In genomic region chr5:124610965-124611364, GRCm38 (mm10) we compare ENCODE assay signal across 8 mouse cellular contexts. TPM values are rescaled to one million over a fixed set of nuclear protein-coding genes. Genes with fewer than 3 reads are reported as not detected.
A peak's percentile ranks its signal among the peaks of the same experiment; 100 is the strongest.
DNase-seq lines count a peak whose midpoint lies in the region; ATAC-seq and TF ChIP-seq lines count a peak whose summit lies in the region.
"Had no signal": no experiment of that assay in that cellular context is flagged by ENCODE, and none has a peak within 500 bp of the region (broad histone marks: within the 10 kb centered on the region; RNA-seq: fewer than 3 reads in every experiment).

No protein-coding gene starts in this region.

- TF ChIP-seq CTCF in lung, postnatal 0 days (IDR thresholded peaks at IDR 0.05): peak; percentile 33

- no peak for TF ChIP-seq EP300 in lung, postnatal 0 days (IDR thresholded peaks at IDR 0.05)

- no peak for ATAC-seq in lung, postnatal 0 days
- ATAC-seq in liver, embryonic 12.5 days: peak; percentile 21
- no peak for ATAC-seq in intestine, embryonic 15.5 days

- WGBS in lung, postnatal 0 days: 75% methylated on average over 10 of the region's 10 CpGs
- WGBS in liver, embryonic 12.5 days (ENCODE audit: insufficient replicate concordance): 51% methylated on average over 10 of the region's 10 CpGs
- WGBS in intestine, embryonic 15.5 days: 76% methylated on average over 10 of the region's 10 CpGs

- H3K4me3 ChIP-seq in lung, postnatal 0 days (ENCODE audit: low read depth, low read length): no peak overlapping the region
- no peak overlapping the region for H3K4me3 ChIP-seq in liver, embryonic 12.5 days
- H3K4me3 ChIP-seq in intestine, embryonic 15.5 days (replicated peaks): no peak overlapping the region
- H3K4me3 ChIP-seq: neural tube, embryonic 12.5 days had no signal

- DNase-seq in lung, postnatal 0 days (ENCODE audit: low spot score): no peak
- DNase-seq in lung, adult 18-20 months: no peak
- peak; percentile 83 for DNase-seq in WW6 (ENCODE audit: low read depth, low spot score)
- DNase-seq in thymus, postnatal 25 days: peak; percentile 65
- DNase-seq in ovary, postnatal 10 days (ENCODE audit: low spot score): no peak

- no peaks in the 10 kb centered on the region for H3K27me3 ChIP-seq in lung, postnatal 0 days (replicated peaks; ENCODE audit: insufficient read depth, low read length)
- H3K27me3 ChIP-seq in liver, embryonic 12.5 days (replicated peaks): no peaks in the 10 kb centered on the region
- H3K27me3 ChIP-seq in intestine, embryonic 15.5 days (replicated peaks): no peaks in the 10 kb centered on the region
- H3K27me3 ChIP-seq: neural tube, embryonic 12.5 days had no signal

- H3K4me1 ChIP-seq in lung, postnatal 0 days (ENCODE audit: insufficient read depth, low read depth, low read length): no peaks in the 10 kb centered on the region
- no peaks in the 10 kb centered on the region for H3K4me1 ChIP-seq in liver, embryonic 12.5 days
- H3K4me1 ChIP-seq in intestine, embryonic 15.5 days (replicated peaks): no peaks in the 10 kb centered on the region
- H3K4me1 ChIP-seq: neural tube, embryonic 12.5 days had no signal

- H3K27ac ChIP-seq in lung, postnatal 0 days (ENCODE audit: low read length): no peak overlapping the region
- no peak overlapping the region for H3K27ac ChIP-seq in liver, embryonic 12.5 days
- H3K27ac ChIP-seq in intestine, embryonic 15.5 days: no peak overlapping the region
- H3K27ac ChIP-seq: neural tube, embryonic 12.5 days had no signal

- no peaks in the 10 kb centered on the region for H3K36me3 ChIP-seq in lung, postnatal 0 days (ENCODE audit: insufficient read depth, low read length)
- no peaks in the 10 kb centered on the region for H3K36me3 ChIP-seq in liver, embryonic 12.5 days
- H3K36me3 ChIP-seq in intestine, embryonic 15.5 days: no peaks in the 10 kb centered on the region

- no peak overlapping the region for H3K9ac ChIP-seq in lung, postnatal 0 days (replicated peaks; ENCODE audit: low read depth)
- H3K9ac ChIP-seq in liver, embryonic 12.5 days: no peak overlapping the region
- no peak overlapping the region for H3K9ac ChIP-seq in intestine, embryonic 15.5 days
- H3K9ac ChIP-seq: neural tube, embryonic 12.5 days had no signal

- no peak overlapping the region for H3K4me2 ChIP-seq in lung, postnatal 0 days (replicated peaks; ENCODE audit: low read depth, low read length)
- H3K4me2 ChIP-seq in liver, embryonic 12.5 days: no peak overlapping the region
- no peak overlapping the region for H3K4me2 ChIP-seq in intestine, embryonic 15.5 days (replicated peaks)
- H3K4me2 ChIP-seq: neural tube, embryonic 12.5 days had no signal

- no peaks in the 10 kb centered on the region for H3K9me3 ChIP-seq in lung, postnatal 0 days (ENCODE audit: low read length)
- no peaks in the 10 kb centered on the region for H3K9me3 ChIP-seq in liver, embryonic 12.5 days (replicated peaks)
- H3K9me3 ChIP-seq in intestine, embryonic 15.5 days: no peaks in the 10 kb centered on the region
- H3K9me3 ChIP-seq: neural tube, embryonic 12.5 days had no signal

RNA-seq across cellular contexts. Expression of gene Atp6v0a2, which starts 17.4 kb away (rescaled TPM):
- 23.8 and 26.8 TPM in 2 replicates for polyA plus RNA-seq in lung, postnatal 0 days (2015; fragmentation: Nextera tagmentation; extraction: Ambion mirVana)
- 21.2 and 25.5 TPM in 2 replicates for polyA plus RNA-seq in liver, embryonic 12.5 days (2016; fragmentation: Nextera tagmentation; extraction: Ambion mirVana)
- 57.8 and 59.3 TPM in 2 replicates for polyA plus RNA-seq in intestine, embryonic 15.5 days (2015; fragmentation: Nextera tagmentation; extraction: Ambion mirVana)

RNA-seq across cellular contexts. Expression of gene Gtf2h3, which starts 32.0 kb away (rescaled TPM):
- polyA plus RNA-seq in lung, postnatal 0 days (2015; fragmentation: Nextera tagmentation; extraction: Ambion mirVana): 23.5 and 25.3 TPM in 2 replicates
- 42.1 and 43.3 TPM in 2 replicates for polyA plus RNA-seq in liver, embryonic 12.5 days (2016; fragmentation: Nextera tagmentation; extraction: Ambion mirVana)
- polyA plus RNA-seq in intestine, embryonic 15.5 days (2015; fragmentation: Nextera tagmentation; extraction: Ambion mirVana): 50.6 and 57.6 TPM in 2 replicates

RNA-seq across cellular contexts. Expression of gene Eif2b1, which starts 32.0 kb away (rescaled TPM):
- 44.4 and 46.6 TPM in 2 replicates for polyA plus RNA-seq in lung, postnatal 0 days (2015; fragmentation: Nextera tagmentation; extraction: Ambion mirVana)
- polyA plus RNA-seq in liver, embryonic 12.5 days (2016; fragmentation: Nextera tagmentation; extraction: Ambion mirVana): 74.6 and 80.1 TPM in 2 replicates
- 85.0 and 88.3 TPM in 2 replicates for polyA plus RNA-seq in intestine, embryonic 15.5 days (2015; fragmentation: Nextera tagmentation; extraction: Ambion mirVana)

RNA-seq across cellular contexts. Expression of gene Ddx55, which starts 58.3 kb away (rescaled TPM):
- polyA plus RNA-seq in lung, postnatal 0 days (2015; fragmentation: Nextera tagmentation; extraction: Ambion mirVana): 6.3 and 6.7 TPM in 2 replicates
- 11.9 and 12.4 TPM in 2 replicates for polyA plus RNA-seq in liver, embryonic 12.5 days (2016; fragmentation: Nextera tagmentation; extraction: Ambion mirVana)
- polyA plus RNA-seq in intestine, embryonic 15.5 days (2015; fragmentation: Nextera tagmentation; extraction: Ambion mirVana): 13.9 and 15.9 TPM in 2 replicates

Comparison
In these comparisons a context has a peak if more than half of its experiments do, and no peak if none do; other contexts are left out.
1. DNase-seq: peak in WW6 (single experiment) and thymus, postnatal 25 days (single experiment); none in lung, postnatal 0 days (single experiment), lung, adult 18-20 months (0 of 2) and ovary, postnatal 10 days (single experiment).